Mouse (Mus musculus): ENCODE measurements around the gene Nol12.

Nol12 gene

DNA sequence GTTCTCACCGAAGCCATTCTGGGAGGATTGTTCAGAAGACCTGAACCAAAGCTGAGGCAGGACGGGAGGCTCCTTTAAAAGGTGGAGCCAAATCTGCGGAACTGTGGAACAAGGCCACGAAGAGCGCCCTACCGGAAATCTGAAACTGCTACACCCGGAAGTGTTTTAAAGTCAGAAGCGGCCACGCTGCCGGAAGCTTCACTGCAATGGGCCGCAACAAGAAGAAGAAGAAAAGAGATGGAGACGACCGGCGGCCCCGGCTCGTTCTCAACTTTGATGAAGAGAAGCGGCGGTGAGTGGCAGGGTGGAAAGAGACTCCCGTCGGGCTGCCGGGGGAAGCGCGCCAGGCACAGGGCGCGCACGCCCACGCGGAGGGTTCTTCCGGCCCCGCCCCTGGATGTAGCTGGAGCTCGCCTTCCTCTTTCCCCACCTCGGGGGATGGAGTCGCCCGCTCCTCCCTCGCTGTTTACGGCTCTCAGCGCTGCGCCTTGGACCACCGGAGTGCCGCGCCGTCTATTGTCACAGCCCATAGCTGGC lies at the start of gene Nol12:
Gene Nol12 (plus strand): TSS at position 150 of the 537 bp plus-strand sequence.
- peak; percentile 55 to 71 for DNase-seq (ENCODE audit: low read depth in 1 of 2, low spot score in 2 of 2)

DNA sequence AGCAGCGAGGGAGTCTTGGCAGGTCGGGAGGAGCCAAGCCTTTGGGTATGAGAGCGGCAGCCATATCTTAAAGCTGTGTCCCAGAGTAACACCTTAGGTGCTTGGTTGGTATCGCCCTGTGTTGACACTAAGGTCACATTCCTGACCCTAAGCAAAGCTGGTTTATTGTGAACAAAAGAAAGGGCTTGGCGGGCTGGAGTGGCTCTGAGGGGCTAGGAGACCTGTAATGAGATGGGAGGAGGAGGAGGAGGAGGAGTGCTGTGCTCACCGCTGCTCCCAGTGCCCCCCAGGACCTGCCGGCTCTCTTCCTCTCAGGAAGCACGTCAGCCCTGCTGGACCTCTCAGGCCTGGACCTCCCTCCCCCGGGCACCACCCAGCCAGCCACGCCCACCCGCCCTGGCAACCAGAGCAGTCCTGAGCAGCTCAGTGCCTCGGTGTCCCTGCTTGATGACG lies 45.3 kb upstream of the Nol12 start:
- no peak for DNase-seq (ENCODE audit: low read depth in 1 of 2, low spot score in 2 of 2)

DNA sequence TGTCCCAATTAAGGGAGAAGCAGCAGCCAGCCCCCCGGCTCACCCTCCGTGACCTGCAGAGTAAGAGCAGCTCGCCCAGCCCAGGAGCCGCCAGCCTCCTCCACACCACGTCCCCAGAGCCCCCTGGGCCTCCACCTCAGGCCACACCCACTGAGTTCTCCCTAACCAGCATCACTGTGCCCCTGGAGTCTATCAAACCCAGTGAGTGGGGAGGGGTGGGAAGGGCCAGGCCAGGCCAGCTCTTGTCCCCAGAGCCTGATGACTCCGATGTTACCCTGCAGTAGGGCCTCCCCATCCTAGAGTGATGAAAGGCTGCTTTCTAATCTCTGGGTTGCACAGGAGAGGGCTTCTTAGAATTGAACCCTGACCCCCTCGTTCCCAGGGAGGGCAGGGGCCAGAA lies 42.3 kb upstream of the Nol12 start:
- DNase-seq (ENCODE audit: low read depth in 1 of 2, low spot score in 2 of 2), result no peak

DNA sequence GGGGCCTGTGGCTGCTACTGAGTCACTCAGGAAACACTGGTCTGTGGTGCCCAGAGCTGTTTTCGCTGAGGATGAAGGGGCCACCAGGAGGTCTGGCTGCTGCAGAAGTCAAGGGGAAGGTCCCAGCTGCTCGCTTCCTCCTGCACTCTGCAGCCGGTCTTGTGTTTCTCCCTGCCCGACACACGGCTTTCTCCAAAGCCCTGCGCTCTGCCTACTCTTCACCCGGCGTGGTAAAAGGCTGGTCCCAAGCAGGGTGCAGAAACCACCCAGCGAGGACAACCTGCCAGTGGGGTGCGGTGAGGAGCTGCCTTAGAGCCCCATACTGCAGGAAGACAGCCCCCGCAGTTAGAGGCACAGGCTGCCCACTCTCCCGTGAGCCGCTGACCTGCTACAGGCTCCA lies 40.0 kb upstream of the Nol12 start:
- peak in 1 of 2 experiments; percentile 27 for DNase-seq (ENCODE audit: low read depth in 1 of 2, low spot score in 2 of 2)

DNA sequence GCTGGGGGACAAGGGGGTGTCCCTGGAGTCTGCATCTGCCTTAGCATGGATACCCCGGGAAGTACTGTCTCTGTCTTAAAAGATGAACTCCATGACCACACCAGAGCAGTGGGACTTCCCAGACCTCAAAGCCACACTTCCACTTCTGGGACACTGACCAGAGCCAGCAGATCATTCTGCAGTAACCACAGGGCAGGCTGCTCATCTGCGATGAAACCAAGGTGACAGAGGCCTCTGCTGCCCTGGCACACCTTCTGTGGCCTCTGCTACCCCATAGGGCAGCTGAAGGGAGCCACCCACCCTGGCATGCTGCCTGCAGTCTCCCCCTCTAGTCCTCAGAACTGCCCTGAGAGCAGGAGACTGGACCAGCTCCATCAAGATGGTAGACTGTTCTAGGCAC lies 39.0 kb upstream of the Nol12 start:
- DNase-seq (ENCODE audit: low read depth in 1 of 2, low spot score in 2 of 2), result peak in 1 of 2 experiments; percentile 49

DNA sequence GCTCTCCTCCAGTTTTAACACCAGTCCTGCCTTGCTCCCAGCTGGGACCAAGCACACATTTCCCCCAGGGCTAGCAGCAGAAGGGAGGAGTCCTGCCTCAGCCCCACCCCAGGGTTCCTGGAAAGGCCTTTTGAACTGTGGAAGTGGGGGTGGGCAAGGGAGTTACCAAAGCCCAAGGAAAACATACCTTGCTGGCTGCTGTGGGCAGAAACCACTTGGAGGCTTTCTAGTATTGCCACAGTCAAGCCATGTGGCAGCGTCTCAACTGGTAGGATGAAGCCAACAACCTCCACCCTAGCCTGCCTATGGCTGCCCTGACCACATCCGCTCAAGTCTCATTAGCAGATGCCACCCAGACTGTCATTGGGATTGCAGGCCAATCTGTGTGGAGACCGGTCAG lies 38.6 kb upstream of the Nol12 start:
- peak in 1 of 2 experiments; percentile 35 for DNase-seq (ENCODE audit: low read depth in 1 of 2, low spot score in 2 of 2)

DNA sequence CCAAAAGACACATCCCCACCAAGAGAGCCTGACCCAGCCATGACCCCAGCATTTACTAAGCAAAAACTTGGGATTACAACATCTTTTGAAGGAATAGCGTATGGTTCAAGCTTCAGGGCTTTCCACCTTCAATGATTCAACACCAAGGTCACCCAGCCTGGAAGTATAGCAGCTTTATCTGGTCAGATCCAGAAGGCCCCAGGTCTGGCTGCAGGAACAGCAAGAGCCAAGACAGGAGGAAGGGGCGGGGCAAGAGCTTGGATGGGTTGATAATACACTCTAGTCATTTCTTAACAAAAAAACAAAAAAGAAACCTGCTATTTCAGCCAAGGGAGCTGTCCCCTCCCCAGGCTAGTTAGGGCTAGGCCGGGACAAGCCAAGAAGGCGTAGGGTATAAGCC lies 37.2 kb upstream of the Nol12 start:
- no peak for DNase-seq (ENCODE audit: low read depth in 1 of 2, low spot score in 2 of 2)

DNA sequence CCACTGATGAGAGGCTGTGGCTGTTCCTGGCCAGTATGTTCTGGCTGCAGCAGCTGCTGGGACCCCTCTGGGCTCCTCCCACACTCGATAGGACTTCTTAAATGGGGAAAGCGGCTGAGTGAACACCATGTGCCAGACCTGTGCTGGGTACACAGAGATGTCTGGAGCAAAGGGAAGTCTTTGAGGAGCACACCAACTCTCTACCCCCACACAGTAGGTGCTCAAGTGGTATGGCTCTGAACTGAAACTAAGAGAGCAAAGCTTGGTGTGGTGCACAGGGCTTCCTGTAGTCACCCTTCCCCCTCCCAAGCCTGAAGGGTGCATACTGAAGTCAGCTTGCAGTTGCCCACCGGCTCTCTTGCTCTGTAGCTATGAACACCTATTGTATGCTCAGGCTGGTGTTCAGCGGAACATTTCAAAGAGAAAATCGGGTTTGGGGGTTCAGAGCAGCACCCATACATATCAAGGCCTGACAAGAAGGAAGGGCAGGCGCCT lies 36.2 kb upstream of the Nol12 start:
- DNase-seq (ENCODE audit: low read depth in 1 of 2, low spot score in 2 of 2), result no peak

DNA sequence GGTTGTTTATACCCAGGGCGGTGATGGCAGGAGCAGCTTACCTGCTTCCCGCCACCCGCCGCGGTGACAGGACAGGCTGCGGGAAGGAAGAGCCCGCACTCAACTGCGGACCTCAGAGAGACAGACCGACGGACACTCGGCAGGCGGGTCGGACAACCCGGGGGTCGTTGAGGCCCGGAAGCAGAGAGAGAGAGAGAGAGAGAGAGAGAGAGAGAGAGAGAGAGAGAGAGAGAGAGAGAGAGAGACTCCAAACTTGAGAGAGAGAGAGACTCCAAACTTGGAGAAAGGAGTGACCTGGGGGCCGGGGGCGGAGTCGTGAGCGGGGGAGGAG lies 35.4 kb upstream of the Nol12 start, which contains the start of gene Gm49510:
Gene Gm49510 (plus strand): TSS at position 259 of the 331 bp plus-strand sequence.
- no peak for DNase-seq (ENCODE audit: low read depth in 1 of 2, low spot score in 2 of 2)

DNA sequence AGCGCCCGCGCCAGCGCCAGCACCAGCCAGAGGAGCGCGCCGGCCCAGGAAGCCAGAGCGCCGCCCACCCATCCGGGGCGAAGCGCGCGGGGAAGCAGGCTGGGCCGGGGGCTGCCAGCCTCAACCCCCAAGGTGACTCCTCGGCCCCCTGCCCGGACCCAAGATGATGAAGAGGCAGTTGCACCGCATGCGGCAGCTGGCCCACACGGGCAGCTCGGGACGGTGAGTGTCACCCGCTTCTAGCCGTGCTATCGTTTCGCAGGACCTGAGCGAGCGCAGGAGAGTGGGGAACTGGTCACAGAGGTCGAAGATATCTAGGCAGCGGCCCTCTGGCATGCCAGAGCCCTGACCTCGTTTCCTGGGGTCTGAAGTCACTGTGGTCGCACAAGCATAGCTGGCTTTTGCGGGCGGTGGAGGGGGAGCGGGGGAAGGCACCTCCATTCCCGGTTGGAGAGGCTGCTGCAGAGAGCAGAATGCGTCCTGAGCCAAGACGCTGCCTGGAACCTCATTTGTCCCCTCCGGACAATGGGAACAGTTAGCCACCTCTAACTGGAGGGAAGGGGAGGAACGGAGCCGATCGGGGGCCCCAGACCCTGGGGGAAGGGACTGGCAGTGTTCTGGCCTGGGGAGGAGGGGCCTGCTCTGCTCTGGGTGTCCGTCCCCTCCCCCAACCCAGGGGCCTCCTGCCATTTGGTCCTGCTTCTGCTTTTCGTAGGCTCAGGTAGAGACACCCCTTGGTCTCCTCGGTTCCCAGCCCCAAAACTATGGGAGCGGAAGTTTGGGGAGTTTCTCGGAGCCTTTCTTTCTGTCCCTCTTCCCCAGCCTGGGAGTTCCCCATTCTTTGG lies 34.8 kb upstream of the Nol12 start, which contains the start of gene Sh3bp1:
Gene Sh3bp1 (plus strand): TSS at position 29 of the 845 bp plus-strand sequence.
- DNase-seq (ENCODE audit: low read depth in 1 of 2, low spot score in 2 of 2), result no peak

DNA sequence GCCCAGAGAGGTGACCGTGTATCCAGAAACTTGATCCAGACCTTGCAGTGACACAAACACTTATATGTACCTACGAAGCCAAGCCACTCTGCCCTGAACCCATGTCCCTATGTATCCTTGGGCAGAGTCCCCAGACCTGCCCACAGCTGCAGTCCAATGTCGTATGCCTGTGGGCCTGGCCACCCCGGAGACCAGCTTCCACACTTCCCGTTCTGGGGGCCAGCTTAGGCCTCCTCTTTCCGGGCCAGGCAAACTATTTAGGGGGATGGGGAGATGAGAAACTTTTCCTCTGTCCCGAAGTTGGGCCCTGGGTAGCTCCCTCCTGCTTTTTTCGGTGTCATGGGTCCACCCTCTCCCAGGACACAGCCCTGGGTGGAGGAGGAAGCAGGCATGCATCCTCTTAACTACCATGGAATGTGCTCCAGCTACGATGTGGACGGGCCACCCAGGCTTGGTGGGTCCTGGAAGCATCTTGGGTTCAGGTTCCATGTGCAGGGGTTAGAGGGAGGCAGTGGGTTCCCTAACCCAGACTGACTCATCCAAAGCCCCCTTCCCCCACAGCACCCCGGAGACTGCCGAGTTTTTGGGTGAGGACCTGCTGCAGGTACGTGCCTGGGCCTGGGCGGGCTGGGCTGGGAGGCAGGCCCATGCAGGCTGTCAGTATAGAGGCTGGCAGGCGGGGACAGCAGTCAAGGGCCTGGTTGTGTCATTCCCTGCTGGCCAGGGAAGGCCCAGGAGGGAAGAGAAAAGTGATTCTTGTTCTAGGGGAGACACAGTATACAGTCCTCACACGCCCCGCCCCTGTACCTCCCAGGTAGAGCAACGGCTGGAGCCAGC lies 33.9 kb upstream of the Nol12 start:
- DNase-seq (ENCODE audit: low read depth in 1 of 2, low spot score in 2 of 2), result peak in 1 of 2 experiments; percentile 30

DNA sequence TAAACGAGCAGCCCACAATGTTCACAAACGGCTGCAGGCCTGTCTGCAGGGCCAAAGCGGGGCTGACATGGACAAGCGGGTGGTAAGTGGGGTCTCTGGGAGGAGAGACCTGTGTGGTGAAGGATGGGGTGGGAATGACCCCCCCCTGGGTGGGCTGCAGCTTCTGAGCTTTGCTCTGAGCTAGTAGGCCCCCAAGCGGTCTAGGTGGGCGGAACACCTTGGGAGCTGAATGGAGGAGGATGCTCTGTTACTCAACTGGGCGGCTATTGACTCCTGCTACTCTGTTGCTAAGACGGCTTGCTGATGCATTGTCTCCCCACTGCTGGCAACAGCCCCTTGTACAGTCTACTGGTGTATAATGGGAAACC lies 33.3 kb upstream of the Nol12 start:
- DNase-seq (ENCODE audit: low read depth in 1 of 2, low spot score in 2 of 2), result no peak

DNA sequence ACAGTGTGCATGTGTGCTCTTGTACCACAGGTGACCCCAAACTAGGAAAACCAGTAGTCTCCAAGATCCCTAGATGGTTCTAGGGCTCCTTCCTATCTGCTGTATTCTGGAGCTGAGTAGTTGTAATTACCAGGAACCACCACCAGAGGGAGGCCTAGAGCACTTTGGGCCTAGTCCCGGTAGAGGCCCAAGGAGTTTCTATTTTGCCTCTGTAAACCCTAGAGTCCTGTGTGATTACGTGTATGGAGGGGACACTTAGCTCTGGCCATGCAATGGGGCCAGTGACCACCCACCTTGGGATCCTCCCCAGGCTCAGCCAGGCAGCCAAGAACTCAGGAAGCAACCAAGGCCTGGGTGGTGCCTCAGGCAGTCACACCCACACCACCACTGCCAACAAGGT lies 31.5 kb upstream of the Nol12 start:
- peak in 1 of 2 experiments; percentile 73 for DNase-seq (ENCODE audit: low read depth in 1 of 2, low spot score in 2 of 2)

DNA sequence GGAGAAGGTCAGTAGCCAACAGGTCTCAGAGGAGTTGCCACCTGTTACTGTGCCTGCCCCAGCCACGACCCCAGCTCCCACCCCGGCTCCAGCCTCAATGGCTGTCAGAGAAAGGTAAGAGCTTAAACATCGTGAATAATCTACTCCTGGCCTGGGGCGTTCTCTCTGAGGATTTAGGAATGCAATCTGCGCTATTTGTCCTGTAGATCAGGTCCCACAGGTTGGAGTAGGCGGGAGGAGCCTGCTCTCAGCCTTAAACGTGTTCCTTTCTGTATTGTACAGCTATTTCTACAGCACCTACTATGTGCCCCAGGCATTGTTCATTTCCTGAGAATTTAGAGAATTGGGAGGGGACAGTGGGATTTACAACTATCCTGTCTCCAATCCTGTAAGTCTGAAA lies 26.3 kb upstream of the Nol12 start:
- DNase-seq (ENCODE audit: low read depth in 1 of 2, low spot score in 2 of 2), result no peak

DNA sequence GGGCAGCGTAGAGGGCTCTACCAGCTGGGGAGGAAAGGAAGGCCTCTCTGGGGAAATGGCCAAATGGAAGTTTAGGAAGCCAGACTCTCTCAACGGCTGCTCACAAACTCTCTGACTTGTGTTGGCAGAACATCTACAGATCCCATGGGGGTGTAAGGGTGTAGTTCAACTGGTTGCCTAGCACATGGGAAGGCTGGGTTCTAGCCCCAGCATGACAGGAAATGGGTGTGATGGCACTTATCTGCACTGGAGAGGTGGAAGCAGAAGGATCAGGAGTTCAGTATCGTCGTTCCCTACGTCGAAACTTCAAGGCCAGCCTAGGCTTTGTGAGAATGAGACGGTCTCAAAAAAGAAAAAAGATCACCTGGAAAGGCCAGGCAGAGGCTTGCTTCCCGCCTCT lies 25.8 kb upstream of the Nol12 start:
- DNase-seq (ENCODE audit: low read depth in 1 of 2, low spot score in 2 of 2), result no peak

DNA sequence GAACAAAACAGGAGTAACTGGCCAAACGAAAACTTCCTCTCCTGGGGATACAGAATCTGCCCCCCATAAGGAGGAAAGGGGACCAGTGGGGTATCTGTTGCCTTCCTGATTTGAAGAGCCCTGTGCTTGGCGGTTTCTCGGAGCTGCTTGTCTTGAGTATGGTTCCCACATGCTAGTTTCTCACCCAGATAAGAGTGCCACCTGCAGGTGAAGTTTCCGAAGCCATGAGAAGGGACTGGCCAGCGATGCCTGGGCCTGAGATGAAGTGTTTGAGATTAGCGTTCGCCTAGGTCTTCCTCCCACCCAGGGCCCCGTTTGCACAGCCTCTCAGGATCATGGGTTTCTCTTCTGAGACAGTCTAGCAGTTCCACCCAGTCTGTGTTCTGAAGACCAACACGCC lies 22.7 kb upstream of the Nol12 start:
- DNase-seq (ENCODE audit: low read depth in 1 of 2, low spot score in 2 of 2), result no peak

DNA sequence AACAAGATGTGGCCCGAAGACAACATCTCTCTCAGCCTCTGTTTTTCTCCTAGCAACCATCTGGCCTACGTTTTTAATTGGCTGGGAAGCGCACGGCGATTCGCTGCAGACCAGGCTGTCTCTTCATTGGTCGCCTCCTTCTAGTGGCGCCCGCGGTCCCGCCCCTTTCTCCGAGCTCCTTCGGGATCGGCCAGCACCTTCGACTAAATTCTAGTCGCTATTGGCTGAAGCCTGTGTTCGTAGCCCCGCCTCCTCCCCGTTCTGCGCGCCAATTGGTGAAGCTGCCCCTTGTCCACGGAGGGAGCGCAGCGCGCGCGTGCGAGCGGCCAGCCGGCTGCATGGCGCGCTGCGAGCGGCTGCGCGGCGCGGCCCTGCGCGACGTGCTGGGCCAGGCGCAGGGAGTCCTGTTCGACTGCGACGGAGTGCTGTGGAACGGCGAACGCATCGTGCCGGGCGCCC lies 21.1 kb upstream of the Nol12 start, which contains the start of gene Pdxp:
Gene Pdxp (plus strand): TSS at position 288 of the 459 bp plus-strand sequence.
- peak; percentile 84 to 86 for DNase-seq (ENCODE audit: low read depth in 1 of 2, low spot score in 2 of 2)

DNA sequence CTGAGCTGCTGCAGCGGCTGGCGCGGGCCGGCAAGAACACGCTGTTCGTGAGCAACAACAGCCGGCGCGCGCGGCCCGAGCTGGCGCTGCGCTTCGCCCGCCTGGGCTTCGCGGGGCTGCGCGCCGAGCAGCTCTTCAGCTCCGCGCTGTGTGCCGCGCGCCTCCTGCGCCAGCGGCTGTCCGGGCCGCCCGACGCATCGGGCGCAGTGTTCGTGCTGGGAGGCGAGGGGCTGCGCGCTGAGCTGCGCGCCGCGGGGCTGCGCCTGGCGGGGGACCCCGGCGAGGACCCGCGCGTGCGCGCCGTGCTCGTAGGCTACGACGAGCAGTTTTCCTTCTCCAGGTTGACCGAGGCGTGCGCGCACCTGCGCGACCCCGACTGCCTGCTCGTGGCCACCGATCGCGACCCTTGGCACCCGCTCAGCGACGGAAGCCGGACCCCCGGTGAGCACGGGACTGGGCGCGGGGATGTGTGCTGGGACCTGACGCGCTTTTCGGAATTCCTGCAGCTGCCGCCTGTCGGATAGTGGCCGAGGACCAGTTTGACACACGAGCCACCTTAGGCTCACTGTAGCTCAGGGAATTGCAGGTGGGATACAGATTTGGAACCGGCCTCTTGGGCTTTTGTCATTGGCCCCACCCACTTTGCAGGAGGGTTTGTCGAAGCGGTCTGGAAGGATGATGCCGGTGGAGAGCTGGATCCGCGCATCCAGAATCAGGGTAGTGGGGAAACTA lies 20.5 kb upstream of the Nol12 start:
- no peak for DNase-seq (ENCODE audit: low read depth in 1 of 2, low spot score in 2 of 2)

DNA sequence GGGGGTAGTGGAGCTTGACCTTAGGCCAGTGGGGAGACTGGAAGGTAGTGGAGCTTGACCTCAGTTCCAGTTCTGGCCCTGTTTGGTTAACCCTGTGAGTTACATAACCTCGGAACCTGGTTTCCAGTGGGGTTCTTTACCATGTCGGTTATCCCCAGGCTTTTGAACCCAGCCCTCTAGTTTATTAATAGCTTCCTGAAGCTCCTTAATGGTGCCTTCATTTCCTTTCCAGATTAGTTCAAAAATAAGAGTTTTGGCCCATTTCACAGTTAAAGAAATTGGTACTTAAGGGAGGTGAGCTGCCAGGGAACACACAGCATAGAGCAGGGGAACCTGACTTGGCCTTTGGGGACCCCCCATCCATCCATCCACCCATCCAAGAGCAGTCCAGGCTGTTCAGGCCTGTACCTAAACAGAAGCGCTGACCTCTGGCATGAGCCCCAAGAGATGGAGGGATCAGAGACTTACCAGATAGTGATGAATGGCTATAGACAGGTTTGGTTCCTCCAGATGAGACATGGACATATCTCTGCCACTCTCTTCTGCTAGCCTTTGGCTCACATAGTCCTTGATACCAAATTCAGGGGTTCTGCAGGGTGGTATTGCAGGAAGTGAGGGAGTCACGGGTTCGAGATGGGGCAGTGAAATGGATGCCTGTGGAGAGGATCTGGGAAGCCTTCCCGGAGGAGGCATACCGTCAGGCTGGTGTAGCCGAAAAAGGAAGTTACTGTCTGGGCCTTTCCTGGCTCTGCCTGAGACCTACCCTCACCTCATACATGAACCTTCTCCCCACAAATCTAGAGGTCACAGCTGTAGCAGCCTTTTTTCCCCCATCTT lies 19.7 kb upstream of the Nol12 start:
- no peak for DNase-seq (ENCODE audit: low read depth in 1 of 2, low spot score in 2 of 2)

DNA sequence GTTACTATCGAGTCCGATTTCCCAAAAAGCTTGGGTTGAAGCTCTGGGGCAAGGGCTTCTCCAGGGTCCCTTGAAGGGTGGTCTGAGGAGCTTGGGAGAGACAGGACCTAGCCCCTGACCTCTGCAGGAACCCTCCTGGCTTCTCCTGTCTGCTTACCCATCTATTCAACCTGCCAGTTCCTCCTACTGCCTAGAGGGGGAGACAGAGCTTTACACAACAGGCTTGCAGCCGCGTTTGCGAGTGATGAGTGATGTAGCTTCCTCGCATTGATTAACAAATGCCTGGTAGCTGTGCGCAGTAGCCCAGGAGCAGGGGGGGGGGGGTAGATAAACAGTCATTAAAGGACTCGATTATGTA lies 19.1 kb upstream of the Nol12 start:
- peak in 1 of 2 experiments; percentile 43 for DNase-seq (ENCODE audit: low read depth in 1 of 2, low spot score in 2 of 2)

All from monocyte, adult 2 months (primary cell).